Mouse (Mus musculus): ENCODE measurements around the gene Ccpg1. TPM values are rescaled to one million over a fixed set of nuclear protein-coding genes. Genes with fewer than 3 reads are reported as not detected.
A peak's percentile ranks its signal among the peaks of the same experiment; 100 is the strongest.

The Ccpg1 gene
- total RNA-seq, 1 experiment from 2014 or later: 97.7 TPM

GRCm38 (mm10) chr9:72992576-72992975, 7.3 kb downstream of the Ccpg1 start:
- DNase-seq: peak; percentile 52

GRCm38 (mm10) chr9:72996167-72996566, 10.9 kb downstream of the Ccpg1 start:
- no peak for DNase-seq

GRCm38 (mm10) chr9:72996806-72997205, 11.6 kb downstream of the Ccpg1 start:
- no peak for DNase-seq

- no peak for DNase-seq
These were observed 15.3 kb downstream of the Ccpg1 start for GRCm38 (mm10) chr9:73000487-73000886.

GRCm38 (mm10) chr9:73001314-73002011, 16.2 kb downstream of the Ccpg1 start:
- no peak for DNase-seq

GRCm38 (mm10) chr9:73002177-73002576, 16.9 kb downstream of the Ccpg1 start:
- peak; percentile 61 for DNase-seq

GRCm38 (mm10) chr9:73004076-73004475, 18.8 kb downstream of the Ccpg1 start:
- DNase-seq: no peak

- DNase-seq: no peak
These were observed 19.9 kb downstream of the Ccpg1 start for GRCm38 (mm10) chr9:73005106-73005505.

GRCm38 (mm10) chr9:73006175-73006574, 20.9 kb downstream of the Ccpg1 start:
- no peak for DNase-seq

GRCm38 (mm10) chr9:73008384-73008783, 23.2 kb downstream of the Ccpg1 start:
- no peak for DNase-seq

- DNase-seq: no peak
These were observed 27.4 kb downstream of the Ccpg1 start for GRCm38 (mm10) chr9:73012629-73013028.

- DNase-seq: no peak
These were observed 29.5 kb downstream of the Ccpg1 start for GRCm38 (mm10) chr9:73014724-73015123.

- peak; percentile 37 for DNase-seq
These were observed 34.6 kb downstream of the Ccpg1 start for GRCm38 (mm10) chr9:73019841-73020240.

GRCm38 (mm10) chr9:73020566-73021097, 35.4 kb downstream of the Ccpg1 start:
- no peak for DNase-seq

GRCm38 (mm10) chr9:73025818-73026636, 40.8 kb downstream of the Ccpg1 start:
- DNase-seq: peak; percentile 39

- DNase-seq: no peak
These were observed 45.2 kb downstream of the Ccpg1 start for GRCm38 (mm10) chr9:73030443-73030842.

GRCm38 (mm10) chr9:73031421-73031820, 46.2 kb downstream of the Ccpg1 start:
- DNase-seq: no peak

GRCm38 (mm10) chr9:73033406-73033805, 48.2 kb downstream of the Ccpg1 start:
- no peak for DNase-seq

- DNase-seq: peak; percentile 96
These were observed 54.2 kb downstream of the Ccpg1 start for GRCm38 (mm10) chr9:73039222-73039945.

GRCm38 (mm10) chr9:73040080-73040479, 54.9 kb downstream of the Ccpg1 start, which contains the start of gene Pigb:
Pigb (minus strand) TSS chr9:73040378.
- DNase-seq: peak; percentile 45

- DNase-seq: peak; percentile 93
These were observed 59.2 kb downstream of the Ccpg1 start, which contains the start of gene Rab27a for GRCm38 (mm10) chr9:73044146-73045079. Rab27a (plus strand) TSS chr9:73044854.

All from adrenal gland, postnatal 14 days (tissue).